Mouse (Mus musculus): ENCODE results near the gene Mest.

GRCm38 (mm10) chr6:30751209-30751608 is 27.9 kb downstream of the Mest start:
- TF ChIP-seq CTCF (IDR thresholded peaks at IDR 0.05; ENCODE audit: extremely low read depth, insufficient read length, insufficient replicate concordance, low read depth, low read length) (no peak), POLR2A (IDR thresholded peaks at IDR 0.05; ENCODE audit: low read depth, low read length) (no peak)
